Mouse (Mus musculus): Measurements from ENCODE around the gene Lhx1.

Lhx1 gene

GRCm38 (mm10) chr11:84525421-84526274 lies at the start of gene Lhx1:
Lhx1 (minus strand) TSS chr11:84525535.
- peak; percentile 91 for DNase-seq

GRCm38 (mm10) chr11:84574834-84575233 lies 49.5 kb upstream of the Lhx1 start:
- no peak for DNase-seq

- no peak for DNase-seq
These were observed 48.3 kb upstream of the Lhx1 start for GRCm38 (mm10) chr11:84573637-84574036.

- no peak for DNase-seq
These were observed 45.5 kb upstream of the Lhx1 start for GRCm38 (mm10) chr11:84570812-84571211.

GRCm38 (mm10) chr11:84570392-84570791 lies 45.1 kb upstream of the Lhx1 start:
- DNase-seq: peak; percentile 21

GRCm38 (mm10) chr11:84569052-84569751 lies 43.9 kb upstream of the Lhx1 start:
- no peak for DNase-seq

- no peak for DNase-seq
These were observed 43.1 kb upstream of the Lhx1 start for GRCm38 (mm10) chr11:84568482-84568881.

GRCm38 (mm10) chr11:84566691-84567090 lies 41.4 kb upstream of the Lhx1 start:
- peak; percentile 36 for DNase-seq

- DNase-seq: no peak
These were observed 39.9 kb upstream of the Lhx1 start for GRCm38 (mm10) chr11:84565224-84565623.

GRCm38 (mm10) chr11:84563360-84563759 lies 38.0 kb upstream of the Lhx1 start:
- DNase-seq: no peak

GRCm38 (mm10) chr11:84562758-84563347 lies 37.5 kb upstream of the Lhx1 start:
- DNase-seq: no peak

GRCm38 (mm10) chr11:84561546-84561945 lies 36.2 kb upstream of the Lhx1 start:
- no peak for DNase-seq

GRCm38 (mm10) chr11:84553821-84554450 lies 28.6 kb upstream of the Lhx1 start:
- peak; percentile 72 for DNase-seq

GRCm38 (mm10) chr11:84551296-84551695 lies 26.0 kb upstream of the Lhx1 start:
- no peak for DNase-seq

GRCm38 (mm10) chr11:84549258-84549791 lies 24.0 kb upstream of the Lhx1 start:
- no peak for DNase-seq

GRCm38 (mm10) chr11:84548293-84548692 lies 23.0 kb upstream of the Lhx1 start:
- DNase-seq: no peak

- no peak for DNase-seq
These were observed 14.6 kb upstream of the Lhx1 start for GRCm38 (mm10) chr11:84539981-84540380.

- DNase-seq: peak; percentile 43
These were observed 4.7 kb upstream of the Lhx1 start for GRCm38 (mm10) chr11:84529797-84530703.

- DNase-seq: peak; percentile 42
These were observed 3.9 kb upstream of the Lhx1 start for GRCm38 (mm10) chr11:84529143-84529755.

- peak; percentile 36 for DNase-seq
These were observed 1.9 kb upstream of the Lhx1 start for GRCm38 (mm10) chr11:84526976-84527860.
